Mouse (Mus musculus): Measurements from ENCODE around the gene Arhgap4. TPM values are rescaled to one million over a fixed set of nuclear protein-coding genes. Genes with fewer than 3 reads are reported as not detected.

The Arhgap4 gene
- polyA plus RNA-seq, 1 experiment from 2014 or later, result 2.7 TPM

Other genes starting within 250 kb of the Arhgap4 start
- 8.3 and 9.0 TPM in 2 replicates for gene Slc6a8, start 248.7 kb downstream of the Arhgap4 start, polyA plus RNA-seq (2016; fragmentation: Nextera tagmentation; extraction: Ambion mirVana)
- gene Bcap31, start 205.7 kb downstream of the Arhgap4 start, polyA plus RNA-seq (2016; fragmentation: Nextera tagmentation; extraction: Ambion mirVana), result 164 and 171 TPM in 2 replicates
- 14.9 and 15.1 TPM in 2 replicates for gene Abcd1, start 205.3 kb downstream of the Arhgap4 start, polyA plus RNA-seq (2016; fragmentation: Nextera tagmentation; extraction: Ambion mirVana)
- gene Plxnb3, start 164.8 kb downstream of the Arhgap4 start, polyA plus RNA-seq (2016; fragmentation: Nextera tagmentation; extraction: Ambion mirVana), result 0.24 and 0.29 TPM in 2 replicates
- gene Srpk3, start 147.5 kb downstream of the Arhgap4 start, polyA plus RNA-seq (2016; fragmentation: Nextera tagmentation; extraction: Ambion mirVana), result 5.6 and 9.6 TPM in 2 replicates
- 161 and 172 TPM in 2 replicates for gene Idh3g, start 135.0 kb downstream of the Arhgap4 start, polyA plus RNA-seq (2016; fragmentation: Nextera tagmentation; extraction: Ambion mirVana)
- 140 and 143 TPM in 2 replicates for gene Ssr4, start 134.8 kb downstream of the Arhgap4 start, polyA plus RNA-seq (2016; fragmentation: Nextera tagmentation; extraction: Ambion mirVana)
- 1.7 and 2.1 TPM in 2 replicates for gene Pdzd4, start 96.9 kb downstream of the Arhgap4 start, polyA plus RNA-seq (2016; fragmentation: Nextera tagmentation; extraction: Ambion mirVana)
- 0.10 and 0.14 TPM in 2 replicates for gene Avpr2, start 29.8 kb downstream of the Arhgap4 start, polyA plus RNA-seq (2016; fragmentation: Nextera tagmentation; extraction: Ambion mirVana)
- 5.9 and 7.2 TPM in 2 replicates for gene L1cam, start 25.8 kb downstream of the Arhgap4 start, polyA plus RNA-seq (2016; fragmentation: Nextera tagmentation; extraction: Ambion mirVana)
- 136 and 147 TPM in 2 replicates for gene Naa10, start 74 bp upstream of the Arhgap4 start, polyA plus RNA-seq (2016; fragmentation: Nextera tagmentation; extraction: Ambion mirVana)
- 19.7 and 24.7 TPM in 2 replicates for gene Renbp, start 9.0 kb upstream of the Arhgap4 start, polyA plus RNA-seq (2016; fragmentation: Nextera tagmentation; extraction: Ambion mirVana)
- gene Hcfc1, start 44.5 kb upstream of the Arhgap4 start, polyA plus RNA-seq (2016; fragmentation: Nextera tagmentation; extraction: Ambion mirVana), result 71.0 and 71.3 TPM in 2 replicates
- gene Irak1, start 102.0 kb upstream of the Arhgap4 start, polyA plus RNA-seq (2016; fragmentation: Nextera tagmentation; extraction: Ambion mirVana), result 61.1 and 64.6 TPM in 2 replicates
- gene Opn1mw, start 205.6 kb upstream of the Arhgap4 start, polyA plus RNA-seq (2016; fragmentation: Nextera tagmentation; extraction: Ambion mirVana), result not detected in 2 replicates
- gene Mecp2, start 213.5 kb upstream of the Arhgap4 start, polyA plus RNA-seq (2016; fragmentation: Nextera tagmentation; extraction: Ambion mirVana), result 14.8 and 15.6 TPM in 2 replicates
- not detected in 2 replicates for gene Tex28, start 246.0 kb upstream of the Arhgap4 start, polyA plus RNA-seq (2016; fragmentation: Nextera tagmentation; extraction: Ambion mirVana)

Data from embryonic facial prominence, embryonic 12.5 days (tissue).